Mouse (Mus musculus) olfactory bulb, adult 2 months (tissue): ENCODE measurements around the gene L3hypdh.

Experiments used
- CTCF ChIP-seq: fragments of 200-500 bp; IDR thresholded peaks from 2 replicates; pipeline ENCODE4 v1.5.1; 2012; ENCODE audit warnings: low read depth, mild to moderate bottlenecking, low read length, moderate library complexity; ENCODE audit not compliant: insufficient read depth
- POLR2A ChIP-seq: fragments of 200-500 bp; IDR thresholded peaks from 2 replicates; pipeline ENCODE4 v1.6.1; 2012; ENCODE audit warnings: mild to moderate bottlenecking, low read depth, low read length, moderate library complexity; ENCODE audit not compliant: insufficient read depth

DNA sequence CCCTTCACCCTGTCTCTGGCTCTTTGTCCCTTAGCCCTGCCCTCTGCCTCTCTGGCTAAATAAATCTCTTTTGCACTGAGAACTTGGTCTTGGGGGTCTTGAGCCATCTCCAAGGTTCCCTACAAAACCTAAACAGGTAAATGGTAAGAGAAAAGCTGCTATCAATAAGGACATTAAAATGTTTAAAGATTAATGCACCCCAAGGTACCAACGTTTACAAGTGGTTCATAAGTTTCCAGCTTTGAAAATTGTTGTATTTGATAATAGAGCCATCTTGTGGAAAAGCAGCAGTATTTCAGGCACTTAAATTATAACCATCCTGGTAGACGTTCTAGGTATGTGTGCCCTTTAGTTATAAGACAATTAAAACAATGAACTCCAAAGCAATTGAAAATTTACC is 37.7 kb downstream of the L3hypdh start:
- no peak for TF ChIP-seq CTCF
- no peak for TF ChIP-seq POLR2A
